Mouse (Mus musculus) MEL (cell line): ENCODE data around the gene Csf2rb2. TPM values are rescaled to one million over a fixed set of nuclear protein-coding genes. Genes with fewer than 3 reads are reported as not detected.

ENCODE experiments used
- DNase-seq: peaks from one replicate; pipeline ENCODE4 v3.0.0; 2011; ENCODE audit warnings: low read depth, low spot score
- H3K27ac ChIP-seq: 2 replicates; pipeline ENCODE4 v1.5.1; 2012; ENCODE audit warnings: low read depth, mild to moderate bottlenecking, control low read depth, low read length, moderate library complexity; ENCODE audit not compliant: control insufficient read depth
- H3K27me3 ChIP-seq, 2 experiments: fragments of 150-350 bp in 1 of 2; sonication (generic) in 1 of 2; 2 replicates each; pipeline ENCODE4 v1.6.1; 2012; ENCODE audit warnings: low read length in 2 of 2, mild to moderate bottlenecking in 2 of 2, improper control_type of control experiment in 1 of 2, moderate library complexity in 1 of 2; ENCODE audit not compliant: insufficient read depth in 2 of 2, control insufficient read depth in 1 of 2
- H3K36me3 ChIP-seq, 2 experiments: 2 replicates each; pipeline ENCODE4 v1.6.1; 2012 to 2014; ENCODE audit warnings: low read length in 2 of 2, improper control_type of control experiment in 1 of 2, inconsistent platforms in 1 of 2, mild to moderate bottlenecking in 1 of 2; ENCODE audit not compliant: insufficient read depth in 2 of 2, control insufficient read depth in 1 of 2
- H3K4me1 ChIP-seq, 2 experiments: fragments of 150-350 bp in 1 of 2; sonication (generic) in 1 of 2; 2 replicates each; pipeline ENCODE4 v1.6.1; 2012; ENCODE audit warnings: low read length in 2 of 2, improper control_type of control experiment in 1 of 2, mild to moderate bottlenecking in 1 of 2; ENCODE audit not compliant: insufficient read depth in 2 of 2, control insufficient read depth in 1 of 2
- H3K4me3 ChIP-seq, 2 experiments: fragments of 150-350 bp in 1 of 2; sonication (generic) in 1 of 2; 2 replicates each; pipeline ENCODE4 v1.5.1; 2012; ENCODE audit warnings: low read depth in 2 of 2, low read length in 2 of 2, mild to moderate bottlenecking in 2 of 2, moderate library complexity in 2 of 2, control low read depth in 1 of 2, improper control_type of control experiment in 1 of 2; ENCODE audit not compliant: control insufficient read depth in 1 of 2, insufficient read depth in 1 of 2
- H3K79me2 ChIP-seq: 2 replicates; pipeline ENCODE4 v1.6.1; 2012; ENCODE audit warnings: mild to moderate bottlenecking, low read length, moderate library complexity; ENCODE audit not compliant: control insufficient read depth, poor library complexity, insufficient read depth
- H3K9ac ChIP-seq: 2 replicates; pipeline ENCODE4 v1.6.1; 2012; ENCODE audit warnings: low read depth, mild to moderate bottlenecking, control low read depth, low read length, moderate library complexity; ENCODE audit not compliant: control insufficient read depth, poor library complexity, severe bottlenecking
- H3K9me3 ChIP-seq: fragments of 150-350 bp; sonication (generic); replicated peaks from 2 replicates; pipeline ENCODE4 v1.6.1; 2012; ENCODE audit warnings: mild to moderate bottlenecking, low read length, improper control_type of control experiment, moderate library complexity; ENCODE audit not compliant: insufficient read depth
- BHLHE40 ChIP-seq: IDR thresholded peaks from 2 replicates; pipeline ENCODE4 v1.6.1; 2012; ENCODE audit warnings: low read depth, mild to moderate bottlenecking, inconsistent platforms, low read length, improper control_type of control experiment, borderline replicate concordance
- CHD2 ChIP-seq: IDR thresholded peaks from 2 replicates; pipeline ENCODE4 v1.6.1; 2011; ENCODE audit warnings: low read length, improper control_type of control experiment
- CTCF ChIP-seq, 3 experiments: IDR thresholded peaks in 2 of 3; conservative IDR thresholded peaks in 1 of 3; 2 replicates each; pipeline ENCODE4 v1.5.1; 2011 to 2012; ENCODE audit warnings: low read length in 3 of 3, low read depth in 2 of 3, mild to moderate bottlenecking in 2 of 3, improper control_type of control experiment in 1 of 3, inconsistent platforms in 1 of 3, mixed read lengths in 1 of 3, moderate library complexity in 1 of 3; ENCODE audit not compliant: control insufficient read depth in 1 of 3, insufficient read depth in 1 of 3, poor library complexity in 1 of 3, severe bottlenecking in 1 of 3
- E2F4 ChIP-seq: IDR thresholded peaks from 2 replicates; pipeline ENCODE4 v1.6.1; 2011; ENCODE audit warnings: low read depth, low read length, improper control_type of control experiment, borderline replicate concordance
- ELF1 ChIP-seq: IDR thresholded peaks from 2 replicates; pipeline ENCODE4 v1.6.1; 2014; ENCODE audit warnings: low read depth, mild to moderate bottlenecking, inconsistent platforms, low read length, improper control_type of control experiment, moderate library complexity
- EP300 ChIP-seq, 2 experiments: IDR thresholded peaks; 2 replicates each; pipeline ENCODE4 v1.6.1; 2011; ENCODE audit warnings: improper control_type of control experiment in 2 of 2, low read length in 2 of 2, low read depth in 1 of 2, mild to moderate bottlenecking in 1 of 2
- ETS1 ChIP-seq: IDR thresholded peaks from 2 replicates; pipeline ENCODE4 v1.6.1; 2012; ENCODE audit warnings: low read depth, mild to moderate bottlenecking, inconsistent platforms, low read length, improper control_type of control experiment, moderate library complexity
- GABPA ChIP-seq: IDR thresholded peaks from 2 replicates; pipeline ENCODE4 v1.6.1; 2012; ENCODE audit warnings: low read depth, mild to moderate bottlenecking, inconsistent platforms, low read length, improper control_type of control experiment, moderate library complexity
- GATA1 ChIP-seq: IDR thresholded peaks from 2 replicates; pipeline ENCODE4 v1.6.1; 2011; ENCODE audit warnings: low read depth, low read length, improper control_type of control experiment
- HCFC1 ChIP-seq: IDR thresholded peaks from 2 replicates; pipeline ENCODE4 v1.6.1; 2012; ENCODE audit warnings: low read depth, mild to moderate bottlenecking, inconsistent platforms, low read length, improper control_type of control experiment, moderate library complexity
- JUND ChIP-seq: IDR thresholded peaks from 2 replicates; pipeline ENCODE4 v1.6.1; 2011; ENCODE audit warnings: low read depth, mild to moderate bottlenecking, improper control_type of control experiment, low read length
- KAT2A ChIP-seq: conservative IDR thresholded peaks from 2 replicates; pipeline ENCODE4 v1.6.1; 2012; ENCODE audit warnings: low read depth, low read length, improper control_type of control experiment, inconsistent platforms
- MAFK ChIP-seq: IDR thresholded peaks from 2 replicates; pipeline ENCODE4 v1.6.1; 2011; ENCODE audit warnings: low read depth, mild to moderate bottlenecking, low read length, improper control_type of control experiment, borderline replicate concordance
- MAX ChIP-seq: IDR thresholded peaks from 2 replicates; pipeline ENCODE4 v1.6.1; 2011; ENCODE audit warnings: low read length, improper control_type of control experiment
- MAZ ChIP-seq: IDR thresholded peaks from 2 replicates; pipeline ENCODE4 v1.6.1; 2012; ENCODE audit warnings: low read depth, mild to moderate bottlenecking, inconsistent platforms, low read length, improper control_type of control experiment
- MEF2A ChIP-seq: IDR thresholded peaks from 2 replicates; pipeline ENCODE4 v1.6.1; 2014; ENCODE audit warnings: low read depth, mild to moderate bottlenecking, inconsistent platforms, low read length, improper control_type of control experiment; ENCODE audit not compliant: poor library complexity, insufficient replicate concordance, severe bottlenecking; ENCODE audit errors: extremely low read depth
- MXI1 ChIP-seq: IDR thresholded peaks from 2 replicates; pipeline ENCODE4 v1.6.1; 2011; ENCODE audit warnings: mild to moderate bottlenecking, low read depth, low read length, improper control_type of control experiment
- MYB ChIP-seq: IDR thresholded peaks from 2 replicates; pipeline ENCODE4 v1.6.1; 2011; ENCODE audit warnings: mild to moderate bottlenecking, low read depth, low read length, improper control_type of control experiment
- MYC ChIP-seq: IDR thresholded peaks from 2 replicates; pipeline ENCODE4 v1.6.1; 2011; ENCODE audit warnings: low read depth, mild to moderate bottlenecking, low read length, improper control_type of control experiment, moderate library complexity
- NELFE ChIP-seq: IDR thresholded peaks from 2 replicates; pipeline ENCODE4 v1.6.1; 2011; ENCODE audit warnings: low read depth, low read length, improper control_type of control experiment
- NRF1 ChIP-seq: IDR thresholded peaks from 2 replicates; pipeline ENCODE4 v1.6.1; 2014; ENCODE audit warnings: low read depth, mild to moderate bottlenecking, inconsistent platforms, low read length, improper control_type of control experiment, moderate library complexity; ENCODE audit not compliant: poor library complexity, insufficient read depth, severe bottlenecking
- POLR2A ChIP-seq, 2 experiments: IDR thresholded peaks; 2 replicates each; pipeline ENCODE4 v1.6.1; 2011 to 2012; ENCODE audit warnings: low read length in 2 of 2, mild to moderate bottlenecking in 2 of 2, control low read depth in 1 of 2, improper control_type of control experiment in 1 of 2, low read depth in 1 of 2, moderate library complexity in 1 of 2; ENCODE audit not compliant: control insufficient read depth in 1 of 2, insufficient read depth in 1 of 2, poor library complexity in 1 of 2
- POLR2AphosphoS2 ChIP-seq: IDR thresholded peaks from 2 replicates; pipeline ENCODE4 v1.6.1; 2011; ENCODE audit warnings: low read length, improper control_type of control experiment
- RAD21 ChIP-seq: IDR thresholded peaks from 2 replicates; pipeline ENCODE4 v1.6.1; 2011; ENCODE audit warnings: mild to moderate bottlenecking, low read depth, low read length, improper control_type of control experiment
- RCOR1 ChIP-seq: IDR thresholded peaks from 2 replicates; pipeline ENCODE4 v1.6.1; 2012; ENCODE audit warnings: low read depth, mild to moderate bottlenecking, inconsistent platforms, low read length, improper control_type of control experiment
- SIN3A ChIP-seq: IDR thresholded peaks from 2 replicates; pipeline ENCODE4 v1.6.1; 2012; ENCODE audit warnings: low read length, improper control_type of control experiment, inconsistent platforms
- TAL1 ChIP-seq: IDR thresholded peaks from 2 replicates; pipeline ENCODE4 v1.6.1; 2012; ENCODE audit warnings: mild to moderate bottlenecking, inconsistent platforms, low read length, moderate library complexity, mixed read lengths
- TCF12 ChIP-seq: IDR thresholded peaks from 2 replicates; pipeline ENCODE4 v1.6.1; 2014; ENCODE audit warnings: low read depth, mild to moderate bottlenecking, inconsistent platforms, low read length, improper control_type of control experiment, moderate library complexity
- UBTF ChIP-seq: IDR thresholded peaks from 2 replicates; pipeline ENCODE4 v1.6.1; 2012; ENCODE audit warnings: low read depth, mild to moderate bottlenecking, inconsistent platforms, low read length, improper control_type of control experiment, moderate library complexity, borderline replicate concordance; ENCODE audit not compliant: insufficient read depth
- USF2 ChIP-seq, 2 experiments: IDR thresholded peaks; 2 replicates each; pipeline ENCODE4 v1.6.1; 2011 to 2012; ENCODE audit warnings: improper control_type of control experiment in 2 of 2, low read length in 2 of 2, borderline replicate concordance in 1 of 2, inconsistent platforms in 1 of 2, low read depth in 1 of 2, mild to moderate bottlenecking in 1 of 2; ENCODE audit not compliant: insufficient read depth in 1 of 2
- ZC3H11A ChIP-seq: IDR thresholded peaks from 2 replicates; pipeline ENCODE4 v1.6.1; 2012; ENCODE audit warnings: low read depth, mild to moderate bottlenecking, inconsistent platforms, low read length, improper control_type of control experiment
- ZMIZ1 ChIP-seq: IDR thresholded peaks from 2 replicates; pipeline ENCODE4 v1.6.1; 2012; ENCODE audit warnings: low read depth, mild to moderate bottlenecking, inconsistent platforms, low read length, improper control_type of control experiment, moderate library complexity
- ZNF384 ChIP-seq: IDR thresholded peaks from 2 replicates; pipeline ENCODE4 v1.6.1; 2012; ENCODE audit warnings: low read depth, mild to moderate bottlenecking, inconsistent platforms, low read length, improper control_type of control experiment
- polyA plus RNA-seq, 2 experiments: library from polyadenylated mRNA; stranded (reverse) in 1 of 2; unstranded in 1 of 2; fragments of >175 nt in 1 of 2; fragments of >200 nt in 1 of 2; gene quantifications; 2 replicates each; pipeline versions ENCODE4 v1.2.1 to v1.2.4; 2012; ENCODE audit warnings: low replicate concordance in 2 of 2, low read depth in 1 of 2; ENCODE audit not compliant: insufficient read length in 2 of 2, insufficient read depth in 1 of 2, missing spikeins in 1 of 2
- total RNA-seq: library from RNA; depleted of rRNA; stranded (reverse); fragments of 300-350 nt; gene quantifications from 2 replicates; pipeline ENCODE4 v1.2.3, GENCODE M21; 2012

Csf2rb2 gene
- total and polyA plus RNA-seq, 3 experiments, result 0.54 to 1.8 TPM; not detected in 1

DNA sequence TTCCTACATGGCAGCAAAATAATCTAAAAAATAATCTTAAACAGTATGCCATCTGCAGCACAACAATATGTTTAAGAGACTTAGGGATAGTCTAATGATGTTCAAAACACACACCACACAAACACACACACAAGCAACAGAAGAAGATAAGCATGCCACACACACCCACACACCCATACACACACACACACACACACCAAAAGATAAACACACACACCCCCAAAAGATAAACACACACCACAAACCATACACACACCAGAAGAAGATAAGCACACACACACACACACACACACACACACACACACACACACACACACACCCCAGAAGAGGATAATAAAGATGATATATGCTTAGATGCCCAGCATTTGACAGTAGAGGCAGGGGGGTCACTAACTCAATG, 34.3 kb downstream of the Csf2rb2 start (continued):
- 0 out of 2 replicates have a peak, but pooled peaks have one; percentile 16 for TF ChIP-seq KAT2A

- TF ChIP-seq SIN3A (peak; percentile 91), UBTF (no peak), BHLHE40 (peak; percentile 97), ZC3H11A (no peak), MAFK (peak; percentile 73; the same call in 1 of the 2 replicates), USF2 (IDR thresholded peaks at IDR 0.05; ENCODE audit: borderline replicate concordance in 1 of 2, insufficient read depth in 1 of 2, low read depth in 1 of 2, low read length in 2 of 2) (no peak), EP300 (IDR thresholded peaks at IDR 0.05; ENCODE audit: low read depth in 1 of 2, low read length in 2 of 2) (peak; percentile 100), POLR2A (IDR thresholded peaks at IDR 0.05; ENCODE audit: control insufficient read depth in 1 of 2, insufficient read depth in 1 of 2, low read depth in 1 of 2, low read length in 2 of 2, poor library complexity in 1 of 2) (no peak), ZMIZ1 (no peak), E2F4 (no peak), ZNF384 (no peak), MYC (peak; percentile 91), MEF2A (peak; percentile 77; the same call in 1 of the 2 replicates), MAX (peak; percentile 88), ELF1 (no peak; the same call in 1 of the 2 replicates), ETS1 (peak; percentile 99), GABPA (no peak), RAD21 (no peak), MXI1 (peak; percentile 75; the same call in 1 of the 2 replicates), CHD2 (peak; percentile 71; the same call in 1 of the 2 replicates), TAL1 (peak; percentile 99), MAZ (peak; percentile 96), JUND (peak; percentile 96), RCOR1 (peak; percentile 94), POLR2AphosphoS2 (peak; percentile 49; the same call in 1 of the 2 replicates), HCFC1 (peak; percentile 43; the same call in 1 of the 2 replicates), TCF12 (peak; percentile 99), MYB (peak; percentile 65; the same call in 1 of the 2 replicates), CTCF (IDR thresholded peaks at IDR 0.05 in 2 of 3, conservative IDR thresholded peaks at IDR 0.05 in 1 of 3; ENCODE audit: control insufficient read depth in 1 of 3, insufficient read depth in 1 of 3, low read depth in 2 of 3, low read length in 3 of 3, poor library complexity in 1 of 3, severe bottlenecking in 1 of 3) (no peak), GATA1 (peak; percentile 99), NRF1 (no peak), NELFE (no peak)
- Histone ChIP-seq H3K4me1 (peaks cover 13 to 41% of the 10 kb centered on the region in 2 experiments), H3K4me3 (no peak overlapping the region), H3K27me3 (no peaks in the 10 kb centered on the region), H3K36me3 (peaks cover 0 to 29% of the 10 kb centered on the region in 2 experiments; a peak in 2 of 4 replicates), H3K9me3 (no peaks in the 10 kb centered on the region), H3K79me2 (no peaks in the 10 kb centered on the region), H3K27ac (peak overlapping the region; percentile 92), H3K9ac (no peak overlapping the region)
- DNase-seq, result peak; percentile 92
These were observed 37.7 kb downstream of the Csf2rb2 start for GRCm38 (mm10) chr15:78267865-78268264.
